Mouse (Mus musculus): ENCODE results near the gene Ctsw.
A peak's percentile ranks its signal among the peaks of the same experiment; 100 is the strongest.

Ctsw gene

DNA sequence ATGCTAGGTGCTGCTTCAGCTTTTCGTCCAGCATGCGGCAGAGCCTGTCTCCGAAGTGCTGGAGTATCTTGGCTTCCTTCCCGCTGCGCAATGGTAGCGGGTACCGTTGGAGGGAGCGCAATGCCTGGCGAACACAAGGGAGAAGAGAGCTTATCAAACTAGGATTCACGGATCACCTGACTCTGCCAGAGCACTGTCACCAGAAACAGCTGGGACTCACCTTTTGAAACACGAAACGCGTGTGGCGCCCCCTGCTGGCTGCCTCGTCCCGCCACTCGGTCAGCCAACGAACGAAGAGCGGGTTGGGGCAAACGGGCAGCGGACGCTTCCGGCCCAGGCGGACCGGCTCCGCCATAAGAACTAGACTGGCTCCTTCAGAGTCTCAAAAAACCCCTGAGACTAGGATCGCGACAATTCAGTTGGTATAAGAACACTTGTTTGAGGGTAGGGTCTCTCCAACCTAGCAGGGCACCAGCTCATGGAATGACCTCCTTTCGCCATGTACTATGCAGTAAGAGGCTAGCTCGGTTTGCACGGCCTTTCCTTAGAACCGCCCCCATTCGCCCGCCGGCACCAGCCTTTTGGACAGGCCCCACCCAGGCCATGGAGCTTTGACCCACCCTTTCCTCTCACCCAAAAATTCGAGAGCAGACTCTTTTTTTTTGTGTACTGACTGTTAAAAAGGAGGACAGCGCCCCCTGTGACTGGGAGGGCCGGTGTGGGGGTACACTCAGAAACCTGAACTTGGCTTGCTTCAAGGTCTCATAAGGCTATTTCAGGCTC lies 19.7 kb upstream of the Ctsw start, which contains the start of gene Mus81:
Gene Mus81, minus strand, starts transcription at position 635 of the 783 bp plus-strand sequence.
- peak; percentile 95 for DNase-seq (ENCODE audit: low read depth, low spot score)

DNA sequence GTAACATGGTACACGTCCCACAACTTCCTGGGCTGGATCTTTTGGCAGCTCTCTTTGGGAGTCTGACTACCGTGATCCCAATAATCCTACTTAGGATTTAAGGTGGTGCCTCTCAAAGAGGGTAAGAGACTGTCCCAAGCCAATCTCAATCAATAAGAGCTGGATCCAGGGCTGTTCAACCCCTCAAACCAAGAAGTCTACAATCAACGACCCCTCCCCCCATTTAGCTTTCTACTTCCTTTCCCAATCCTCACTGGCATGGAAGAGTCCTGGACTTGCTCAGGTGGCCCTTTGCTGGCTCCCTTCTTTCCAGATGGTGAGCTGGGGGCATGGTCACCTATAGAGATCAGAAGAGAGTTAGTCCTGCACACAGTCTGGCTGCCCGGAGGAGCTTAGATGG lies 18.5 kb upstream of the Ctsw start:
- no peak for DNase-seq (ENCODE audit: low read depth, low spot score)

DNA sequence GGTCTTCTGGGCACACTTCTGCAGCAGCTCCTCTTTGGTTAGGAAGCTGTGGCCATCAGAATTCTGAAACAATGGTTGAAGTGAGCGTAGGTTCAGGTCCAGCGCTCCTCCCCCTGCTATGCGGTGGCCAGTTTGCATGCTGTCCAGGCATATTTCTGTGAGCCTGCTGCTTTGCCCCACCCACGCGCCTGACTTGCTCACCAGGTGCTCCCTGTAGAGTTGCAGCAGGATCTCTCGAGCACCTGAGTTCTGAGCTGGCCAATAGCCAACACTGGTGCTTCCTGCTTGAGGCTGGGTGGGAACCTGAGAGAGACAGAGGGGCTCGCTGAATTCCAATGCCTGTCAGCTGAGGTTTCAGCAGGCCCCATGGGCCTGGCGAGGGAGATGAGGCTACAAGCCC lies 18.0 kb upstream of the Ctsw start:
- no peak for DNase-seq (ENCODE audit: low read depth, low spot score)

DNA sequence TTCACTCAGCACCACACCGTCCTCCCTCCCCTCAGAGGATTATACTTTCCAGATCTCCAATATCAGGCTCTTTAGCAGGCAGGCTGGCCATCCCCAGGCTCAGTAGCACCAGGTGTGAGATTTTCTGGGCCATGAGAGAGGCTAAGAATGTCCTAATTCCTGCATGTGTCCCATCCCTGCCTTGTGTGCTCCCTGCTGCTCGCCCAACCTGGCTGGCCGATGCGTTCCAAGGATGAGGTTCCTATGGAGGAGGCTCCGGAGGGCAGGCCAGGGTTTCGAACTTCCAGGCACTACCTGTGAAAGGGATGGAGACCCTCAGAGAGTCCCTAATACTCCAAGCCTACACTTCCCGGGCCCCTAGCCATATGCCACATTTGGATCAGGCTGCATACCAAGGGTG lies 17.5 kb upstream of the Ctsw start:
- DNase-seq (ENCODE audit: low read depth, low spot score) = no peak

DNA sequence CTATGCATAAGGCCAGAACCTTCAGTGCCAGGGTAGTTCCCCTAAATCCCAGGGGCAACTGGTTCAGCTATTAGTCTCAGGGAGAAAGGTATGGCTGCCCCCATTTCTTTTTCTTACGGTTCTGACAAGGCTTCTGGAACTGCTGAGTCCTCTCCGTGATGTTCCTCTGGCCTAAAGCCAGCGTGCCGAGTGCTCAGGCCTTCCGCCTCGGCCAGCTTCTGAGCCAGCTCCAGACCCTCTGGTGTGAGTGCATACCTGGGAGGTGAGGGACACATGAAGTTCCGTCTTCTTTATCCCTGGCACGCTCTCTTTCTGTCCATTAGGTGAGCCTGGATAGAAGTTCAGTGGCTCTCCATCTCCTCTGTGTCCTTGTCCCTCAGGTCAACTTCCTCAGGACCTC lies 17.1 kb upstream of the Ctsw start:
- DNase-seq (ENCODE audit: low read depth, low spot score) = no peak

DNA sequence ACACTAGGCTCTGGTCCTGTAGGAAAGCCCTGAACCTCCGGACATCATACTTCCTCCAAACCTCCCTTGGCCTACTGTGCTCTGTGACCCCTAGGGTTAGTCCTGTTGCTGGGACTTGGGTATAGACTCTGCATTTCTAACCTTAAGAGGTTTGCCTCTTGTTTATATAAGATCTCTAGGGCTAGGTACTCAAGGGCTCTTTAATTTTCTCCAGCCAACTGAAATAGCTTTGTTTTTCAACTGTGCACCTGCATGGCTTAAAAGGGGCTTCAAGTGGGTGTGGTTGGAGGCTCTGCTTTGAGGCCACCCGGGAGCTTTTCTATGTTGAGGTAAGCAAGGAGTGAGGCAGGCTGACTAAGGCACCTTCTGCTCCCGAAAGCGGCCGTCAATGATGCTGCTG lies 16.2 kb upstream of the Ctsw start:
- no peak for DNase-seq (ENCODE audit: low read depth, low spot score)

DNA sequence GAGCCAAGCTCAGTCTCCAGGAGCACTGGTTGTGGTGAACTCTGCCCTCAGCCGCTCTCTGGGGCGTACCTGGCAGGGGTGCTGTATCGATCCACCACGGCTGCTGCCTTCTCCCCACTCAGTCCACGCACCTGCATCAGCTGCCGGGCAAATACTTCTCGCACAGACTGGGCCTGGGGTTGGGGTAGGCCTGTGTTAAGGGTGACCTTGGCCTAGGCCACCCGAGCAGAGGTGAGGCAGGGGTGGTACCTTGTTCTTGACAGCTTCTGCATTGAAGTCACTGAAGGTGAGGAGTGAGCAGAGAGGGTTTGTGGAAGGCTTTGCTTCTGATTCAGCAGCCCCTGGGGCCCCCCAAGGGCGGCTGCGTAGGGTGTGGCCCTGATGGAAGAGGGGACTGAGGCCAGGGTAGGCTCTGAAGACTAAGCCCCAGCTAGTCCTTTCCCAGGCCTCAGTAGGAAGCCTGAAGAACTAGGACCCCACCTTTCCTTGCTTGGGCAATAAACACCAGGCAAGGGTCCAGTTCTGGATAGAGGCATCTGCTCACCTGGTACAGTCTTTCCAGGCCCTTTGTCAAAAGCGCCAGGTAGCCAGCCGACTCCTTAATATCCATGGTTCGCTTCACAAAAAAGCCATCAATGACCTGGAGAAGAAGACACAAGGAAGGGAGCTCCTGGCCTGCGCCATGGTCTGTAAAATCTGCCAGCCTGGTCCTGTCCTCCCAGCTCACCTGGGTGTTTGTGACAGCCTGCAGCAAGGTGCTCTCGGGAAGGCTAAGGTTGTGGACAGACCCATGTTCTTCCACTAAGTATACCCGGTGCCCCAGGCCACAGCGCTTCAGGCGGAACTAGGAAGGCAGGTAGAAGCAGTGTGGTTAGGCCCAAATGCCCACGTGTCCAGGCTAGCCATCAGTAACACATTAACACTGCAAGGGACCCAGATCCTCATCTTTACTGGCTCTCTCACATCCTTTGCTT lies 15.4 kb upstream of the Ctsw start:
- no peak for DNase-seq (ENCODE audit: low read depth, low spot score)

DNA sequence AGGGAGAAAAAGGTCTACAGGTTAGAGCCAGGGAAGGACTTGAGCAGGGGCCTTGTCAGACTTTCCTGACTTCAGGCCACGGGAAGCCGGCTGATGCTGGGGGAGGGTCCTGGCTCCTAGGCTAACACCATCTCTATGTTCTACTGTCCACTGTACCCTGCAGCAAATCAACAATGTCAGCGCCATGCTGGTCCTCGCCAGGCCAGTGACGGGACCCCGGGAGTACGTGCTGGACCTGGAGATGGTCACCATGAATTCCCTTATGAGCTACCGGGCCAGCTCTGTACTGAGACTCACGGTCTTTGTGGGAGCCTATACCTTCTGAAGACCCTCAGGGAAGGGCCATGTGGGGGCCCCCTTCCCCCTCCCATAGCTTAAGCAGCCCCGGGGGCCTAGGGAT lies 13.1 kb upstream of the Ctsw start:
- DNase-seq (ENCODE audit: low read depth, low spot score) = no peak

DNA sequence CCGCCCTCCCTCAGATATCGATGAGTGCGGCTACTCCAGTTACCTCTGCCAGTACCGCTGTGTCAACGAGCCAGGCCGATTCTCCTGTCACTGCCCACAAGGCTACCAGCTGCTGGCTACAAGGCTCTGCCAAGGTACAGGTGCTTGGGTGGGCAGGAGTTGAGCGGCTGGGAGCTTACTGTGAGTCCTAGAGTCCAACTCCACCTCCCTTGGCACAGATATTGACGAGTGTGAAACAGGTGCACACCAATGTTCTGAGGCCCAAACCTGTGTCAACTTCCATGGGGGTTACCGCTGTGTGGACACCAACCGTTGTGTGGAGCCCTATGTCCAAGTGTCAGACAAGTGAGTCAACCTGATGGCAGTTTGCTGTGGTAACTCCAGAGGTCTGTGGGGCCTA lies 11.7 kb upstream of the Ctsw start:
- no peak for DNase-seq (ENCODE audit: low read depth, low spot score)

DNA sequence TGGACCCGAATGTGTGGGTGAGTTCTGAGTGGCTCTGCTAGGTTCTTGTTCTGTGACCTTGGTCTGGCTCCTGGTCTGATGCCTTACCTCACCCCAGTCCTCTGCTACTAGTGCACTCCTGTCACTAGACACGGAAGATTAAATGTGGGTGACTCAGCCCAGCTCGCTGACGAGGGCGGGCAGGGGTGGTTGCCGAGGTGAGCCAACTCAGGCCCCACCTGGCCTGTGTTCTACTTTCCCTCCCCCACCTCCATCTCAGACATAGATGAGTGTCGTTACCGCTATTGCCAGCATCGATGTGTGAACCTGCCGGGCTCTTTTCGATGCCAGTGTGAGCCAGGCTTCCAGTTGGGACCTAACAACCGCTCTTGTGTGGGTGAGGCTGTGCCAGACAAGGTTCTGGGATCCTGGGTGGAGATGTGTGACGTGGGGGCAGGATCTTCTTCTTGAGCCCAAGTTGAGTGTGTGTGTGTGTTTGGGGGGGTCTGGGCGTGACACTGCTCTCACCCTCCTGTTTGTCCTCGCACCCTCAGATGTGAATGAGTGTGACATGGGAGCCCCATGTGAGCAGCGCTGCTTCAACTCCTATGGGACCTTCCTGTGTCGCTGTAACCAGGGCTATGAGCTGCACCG lies 9.5 kb upstream of the Ctsw start:
- no peak for DNase-seq (ENCODE audit: low read depth, low spot score)

DNA sequence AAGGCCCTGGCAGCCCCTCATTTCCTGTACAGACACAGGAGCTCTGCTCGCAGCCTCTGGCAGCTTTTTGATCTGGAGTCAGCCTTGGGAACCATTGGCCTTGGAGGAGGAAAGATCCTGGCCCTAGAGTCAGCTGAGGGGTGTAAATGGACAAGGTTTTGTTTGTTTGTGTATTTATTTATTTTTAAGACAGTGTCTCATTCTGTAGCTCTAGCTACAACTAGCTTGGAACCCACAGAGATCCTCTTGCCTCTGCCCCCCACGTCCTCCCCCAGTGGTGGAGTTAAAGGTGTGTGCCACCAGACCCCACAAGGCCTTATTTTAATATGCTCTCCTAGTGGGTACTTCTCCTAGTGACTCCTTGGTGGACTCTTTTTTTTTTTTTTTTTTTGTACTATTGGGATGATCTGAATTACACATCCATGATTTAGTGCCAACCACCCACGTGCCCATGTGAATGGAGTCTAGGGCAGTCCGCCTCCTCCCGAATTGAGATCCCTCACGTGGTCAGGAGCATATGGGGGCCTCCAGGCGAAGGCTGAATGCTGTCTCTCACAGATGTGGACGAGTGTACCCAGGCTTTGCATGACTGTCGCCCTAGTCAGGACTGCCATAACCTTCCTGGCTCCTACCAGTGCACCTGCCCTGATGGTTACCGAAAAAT lies 8.8 kb upstream of the Ctsw start:
- DNase-seq (ENCODE audit: low read depth, low spot score) = no peak

DNA sequence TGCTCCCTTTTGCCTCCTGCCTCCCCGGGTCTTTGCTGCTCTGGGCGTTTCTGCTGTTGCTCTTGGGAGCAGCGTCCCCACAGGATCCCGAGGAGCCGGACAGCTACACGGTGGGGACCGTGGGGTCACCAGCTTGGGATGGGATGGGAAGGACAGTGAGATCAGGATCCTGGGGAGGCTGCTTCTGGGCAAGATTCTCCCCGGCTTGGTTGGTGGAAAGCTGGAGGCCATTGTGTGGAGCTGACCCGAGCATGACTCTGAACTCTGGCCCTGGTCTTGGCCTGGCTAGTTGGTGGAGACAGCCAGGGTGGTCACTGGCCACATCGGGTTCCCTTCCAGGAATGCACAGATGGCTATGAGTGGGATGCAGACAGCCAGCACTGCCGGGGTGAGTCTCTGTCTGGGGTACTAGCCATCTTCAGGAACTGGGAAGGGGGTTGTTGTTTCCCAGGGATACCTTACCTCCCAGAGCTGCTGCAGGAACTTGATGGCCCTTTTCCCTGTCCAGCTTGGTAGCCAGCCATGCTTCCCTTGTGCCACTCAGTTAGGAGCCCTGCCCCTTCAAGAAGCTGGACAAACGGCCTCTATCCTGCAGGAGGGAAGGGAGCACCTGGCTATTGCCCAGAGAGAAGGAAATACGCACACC lies 6.9 kb upstream of the Ctsw start:
- DNase-seq (ENCODE audit: low read depth, low spot score) = no peak

DNA sequence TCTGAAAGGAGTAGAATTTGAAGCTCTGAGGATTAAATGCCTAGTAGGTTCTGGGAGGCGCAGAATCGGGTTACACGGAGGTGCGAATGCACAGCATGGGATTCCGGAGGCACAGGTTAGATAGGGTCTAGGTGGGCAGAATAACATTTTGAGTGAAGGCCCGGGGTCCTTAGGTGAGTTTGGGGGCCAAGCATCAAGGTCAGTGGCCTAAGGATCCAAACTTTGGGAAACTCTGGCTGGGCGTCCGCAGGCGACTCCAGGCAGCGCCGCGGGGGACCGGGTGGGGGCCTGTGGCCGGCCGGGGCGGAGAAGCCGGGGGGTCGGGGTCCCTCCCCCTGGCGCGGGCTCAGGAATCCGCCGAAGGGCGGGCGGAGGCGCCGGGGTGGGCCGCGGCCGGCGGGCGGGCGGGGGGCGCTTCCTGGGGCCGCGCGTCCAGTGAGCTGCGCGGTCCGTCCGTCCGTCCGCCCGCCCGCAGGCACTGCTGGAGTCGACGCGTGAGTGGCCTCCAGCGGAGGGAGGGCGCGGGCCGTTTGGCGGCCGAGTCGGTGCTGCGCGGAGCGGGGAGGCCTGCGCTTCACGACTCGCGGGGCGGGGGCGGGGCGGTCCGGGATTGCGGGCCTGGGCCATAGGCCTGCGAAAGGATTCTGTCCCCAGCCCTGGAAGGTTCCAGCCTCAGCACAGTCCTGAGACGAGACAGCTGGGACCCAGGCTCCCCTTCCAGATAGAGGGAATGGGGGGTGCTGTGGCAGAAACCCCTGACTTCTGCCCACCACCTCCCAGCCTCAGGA lies 6.2 kb upstream of the Ctsw start:
- DNase-seq (ENCODE audit: low read depth, low spot score) = no peak

DNA sequence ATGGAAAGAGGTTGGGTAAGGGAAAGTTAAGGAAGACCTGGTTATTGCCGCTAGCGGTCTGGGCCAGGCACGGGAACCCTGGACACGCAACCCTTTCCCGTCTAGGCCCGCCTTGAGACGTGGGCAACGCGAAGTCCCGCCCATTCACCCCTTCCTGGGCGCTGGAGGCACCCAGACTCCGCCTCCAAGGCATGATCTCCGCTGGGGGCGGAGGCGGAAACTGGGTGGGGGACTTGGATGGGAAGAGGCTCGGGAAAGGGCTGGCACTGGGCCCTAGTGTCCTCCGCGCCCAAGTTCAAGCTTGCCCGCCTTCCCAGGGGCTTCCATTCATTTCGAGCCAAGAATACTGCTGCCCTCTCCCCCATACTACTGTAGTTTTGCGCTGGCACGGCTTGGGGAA lies 5.4 kb upstream of the Ctsw start, which contains the start of gene Efemp2:
Gene Efemp2, plus strand, starts transcription at position 235 of the 400 bp plus-strand sequence.
- peak; percentile 64 for DNase-seq (ENCODE audit: low read depth, low spot score)

DNA sequence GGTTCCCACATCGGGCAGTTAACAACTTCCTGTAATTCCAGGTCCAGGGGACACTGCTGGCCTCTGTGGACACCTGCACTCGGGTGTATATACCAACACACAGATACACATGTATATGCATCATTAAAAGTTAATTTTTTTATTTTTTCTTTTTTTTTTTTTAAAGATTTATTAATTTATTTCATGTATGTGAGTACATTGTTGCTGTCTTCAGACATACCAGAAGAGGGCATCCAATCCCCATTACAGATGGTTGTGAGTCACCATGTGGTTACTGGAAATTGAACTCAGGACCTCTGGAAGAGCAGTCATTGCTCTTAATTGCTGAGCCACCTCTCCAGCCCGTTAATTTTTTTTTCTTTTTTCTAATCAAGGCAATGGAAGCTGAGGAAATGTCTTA lies 4.5 kb upstream of the Ctsw start:
- no peak for DNase-seq (ENCODE audit: low read depth, low spot score)

DNA sequence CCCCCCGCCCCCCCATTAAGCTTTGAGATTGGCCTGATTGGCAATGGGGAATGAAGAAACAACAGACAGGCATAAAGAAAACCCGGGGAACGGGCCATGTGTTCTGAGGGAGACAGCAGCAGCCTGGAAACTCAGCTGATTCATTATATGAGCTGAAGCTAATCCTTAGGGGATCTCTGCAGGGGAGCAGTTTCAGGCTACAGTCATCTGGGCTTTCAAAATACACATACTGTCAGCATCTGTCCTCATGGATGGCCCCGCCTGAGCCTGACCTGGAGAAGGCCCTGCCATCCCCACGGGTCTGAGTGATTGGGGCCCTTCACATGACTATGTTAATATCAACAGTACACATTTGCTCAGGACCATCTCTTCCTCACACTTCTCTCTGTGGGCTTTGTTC lies 3.5 kb upstream of the Ctsw start:
- no peak for DNase-seq (ENCODE audit: low read depth, low spot score)

DNA sequence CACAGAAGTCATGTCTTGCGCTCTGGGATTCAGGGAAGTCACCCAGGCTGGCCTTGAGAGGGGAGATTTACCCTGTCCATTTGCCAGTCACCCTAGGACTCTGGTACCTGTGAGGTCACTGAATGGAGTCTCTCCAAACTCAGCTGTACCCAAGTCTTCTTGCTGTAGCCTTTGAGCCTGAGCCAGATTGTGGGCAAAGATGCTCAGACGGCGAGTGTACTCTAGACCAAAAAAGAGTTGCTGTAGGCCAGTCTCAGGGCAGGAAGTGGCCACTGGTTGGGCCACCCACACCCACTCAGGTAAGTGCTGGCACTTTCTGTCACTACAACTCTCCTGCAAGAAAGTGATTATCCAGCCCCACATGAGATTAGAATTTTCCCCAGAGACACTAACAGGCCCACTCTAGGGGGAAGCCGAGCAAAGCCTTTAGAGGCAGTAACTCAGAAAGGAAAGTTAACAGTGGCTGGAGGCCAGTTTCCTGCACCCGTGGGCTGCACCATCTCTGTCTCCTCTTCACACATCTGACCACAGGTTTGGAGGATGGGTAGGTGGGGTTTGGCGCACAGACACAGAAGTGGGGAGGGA lies 1.3 kb downstream of the Ctsw start:
- DNase-seq (ENCODE audit: low read depth, low spot score) = no peak

DNA sequence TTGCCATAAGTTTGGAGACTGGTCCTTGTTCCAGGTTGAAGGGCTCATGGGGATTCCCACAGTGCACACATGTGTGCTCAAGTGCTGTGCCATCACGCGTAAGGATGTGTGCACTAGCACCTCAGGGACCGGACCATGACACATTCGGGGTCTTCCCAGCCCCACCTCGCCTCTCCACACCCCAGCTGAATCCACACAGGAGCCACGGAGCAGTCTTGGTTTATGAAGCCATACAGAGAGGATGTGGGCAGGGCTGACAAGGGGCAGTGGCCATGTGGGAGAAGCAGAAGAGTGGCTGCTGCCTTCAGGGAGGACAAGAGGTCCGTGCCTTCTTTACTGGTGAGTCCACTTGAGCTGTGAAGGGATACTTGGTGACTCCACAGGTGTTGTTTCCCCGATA lies 3.3 kb downstream of the Ctsw start:
- DNase-seq (ENCODE audit: low read depth, low spot score) = no peak

DNA sequence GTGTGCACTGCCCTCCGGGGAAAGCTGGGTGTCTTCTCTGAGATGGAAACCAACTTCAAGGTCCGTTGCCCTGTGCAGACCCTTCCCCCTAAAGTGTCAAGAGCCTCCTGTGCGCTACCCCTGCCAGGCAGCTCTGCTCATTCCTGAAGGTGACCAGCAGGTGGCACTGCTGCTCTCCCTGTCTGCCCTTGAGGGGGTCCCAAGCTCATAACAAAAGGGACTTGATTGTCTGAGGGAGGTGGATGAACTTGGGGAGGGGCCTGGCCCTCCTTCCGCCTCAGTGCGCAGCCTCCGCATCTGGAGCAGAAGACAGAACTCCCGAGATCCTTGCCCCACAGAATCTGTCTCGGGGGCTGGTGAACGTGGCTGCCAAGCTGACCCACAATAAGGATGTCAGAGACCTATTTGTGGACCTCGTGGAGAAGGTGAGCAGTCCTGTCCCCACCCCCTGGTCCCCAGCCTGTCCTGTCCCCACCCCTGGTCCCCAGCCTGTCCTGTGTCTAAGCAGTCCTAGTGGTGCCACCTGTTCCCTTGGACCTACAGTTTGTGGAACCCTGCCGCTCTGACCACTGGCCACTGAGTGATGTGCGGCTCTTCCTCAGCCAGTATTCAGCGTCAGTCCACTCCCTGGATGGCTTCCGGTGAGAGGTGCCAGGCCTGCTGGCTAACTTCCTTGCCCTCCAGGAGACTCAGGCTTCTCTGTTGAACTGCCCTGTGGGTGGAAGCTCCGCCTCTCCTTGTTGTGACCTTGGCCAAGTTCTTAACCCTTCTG lies 4.3 kb downstream of the Ctsw start:
- peak; percentile 55 for DNase-seq (ENCODE audit: low read depth, low spot score)
